Mouse (Mus musculus): ENCODE results near the gene Rassf4.

DNA sequence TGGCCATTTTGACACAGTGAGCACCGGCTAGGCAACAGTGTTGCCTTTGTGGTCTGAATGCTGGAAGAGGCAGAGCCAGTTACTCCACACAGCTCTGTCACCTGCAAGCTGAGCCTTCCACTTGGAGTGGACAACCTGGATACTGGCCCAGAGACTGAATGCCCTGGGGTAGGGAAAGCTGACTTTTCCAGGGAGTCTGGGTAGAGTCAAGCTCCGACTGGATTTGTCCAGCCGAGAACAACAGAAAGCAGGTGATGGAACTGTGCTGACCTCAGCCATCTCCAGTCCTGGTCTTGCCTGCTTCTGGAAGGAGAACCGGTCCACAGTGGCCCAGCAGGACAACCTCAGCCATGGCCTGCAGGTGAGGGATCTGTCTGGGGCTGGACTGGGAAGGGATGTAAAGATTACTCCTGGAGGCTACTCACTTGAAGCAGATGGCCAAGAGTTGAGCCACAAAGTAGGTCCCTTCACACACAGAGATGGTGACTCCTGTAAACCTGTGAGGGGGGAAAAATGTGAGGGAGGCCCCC is 24.2 kb upstream of the Rassf4 start:
- no peak for TF ChIP-seq TAL1 (IDR thresholded peaks at IDR 0.05; ENCODE audit: low read length)
- no peak for TF ChIP-seq GATA1 (IDR thresholded peaks at IDR 0.05; ENCODE audit: low read length)

Measured in erythroblast, embryonic 14.5 days (primary cell).